Mouse (Mus musculus): Measurements from ENCODE around the gene Gm20388.

DNA sequence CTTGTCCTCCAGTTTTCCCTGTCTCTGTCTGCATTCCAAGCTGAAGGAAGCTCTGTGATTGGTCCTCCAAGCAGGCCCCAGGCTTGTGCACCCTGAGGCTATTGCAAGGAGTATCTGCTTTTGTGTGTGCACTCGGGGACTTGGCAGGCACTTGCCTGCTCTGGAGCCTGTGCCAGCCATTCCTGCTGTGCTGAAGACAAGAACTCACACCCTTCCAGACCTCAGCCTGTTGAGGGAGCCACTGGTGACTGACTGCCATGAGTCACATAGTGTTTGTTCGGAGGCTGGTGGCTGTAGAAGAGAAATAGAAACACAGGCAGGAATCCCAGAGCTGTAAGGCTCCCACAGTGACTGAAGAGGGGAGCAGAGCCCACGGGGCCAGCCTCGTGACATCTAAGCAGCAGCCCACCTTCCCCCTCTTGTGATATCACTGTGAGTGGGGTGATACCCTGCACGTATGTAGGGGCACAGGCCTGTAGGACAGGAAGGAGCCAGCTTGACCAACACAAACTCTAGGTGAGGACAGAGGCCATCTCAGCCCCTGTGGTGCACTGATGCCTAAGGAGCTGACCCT is 50.0 kb downstream of the Gm20388 start:
- TF ChIP-seq POLR2A (IDR thresholded peaks at IDR 0.05; ENCODE audit: borderline replicate concordance, insufficient read depth, low read length) (no peak), CTCF (IDR thresholded peaks at IDR 0.05; ENCODE audit: borderline replicate concordance, insufficient read depth, low read depth, low read length) (peak; percentile 18; the same call in 1 of the 2 replicates)
